Mouse (Mus musculus) ES-Bruce4 (cell line): ENCODE measurements at regions not wholly inside any gene's neighbourhood (a gene's known extent, or its start where the extent isn't known, plus 50 kb on each side); places are given as distances from the start of the nearest gene placed in this dataset.
A peak's percentile ranks its signal among the peaks of the same experiment; 100 is the strongest.

Source experiments
- H3K27ac ChIP-seq: 2 replicates; pipeline ENCODE4 v1.5.1; 2012; ENCODE audit warnings: low read length, inconsistent platforms; ENCODE audit not compliant: insufficient read depth
- H3K27me3 ChIP-seq: 2 replicates; pipeline ENCODE4 v1.6.1; 2012; ENCODE audit warnings: mild to moderate bottlenecking, low read length, inconsistent platforms; ENCODE audit not compliant: control insufficient read depth, poor library complexity, insufficient read depth, severe bottlenecking
- H3K36me3 ChIP-seq: 2 replicates; pipeline ENCODE4 v1.6.1; 2012; ENCODE audit warnings: inconsistent platforms, mild to moderate bottlenecking, low read length, moderate library complexity; ENCODE audit not compliant: control insufficient read depth, poor library complexity, insufficient read depth, severe bottlenecking
- H3K4me1 ChIP-seq: one replicate; pipeline ENCODE4 v1.8.1; 2011; ENCODE audit warnings: low read length; ENCODE audit not compliant: control insufficient read depth, insufficient read depth
- H3K4me3 ChIP-seq: 2 replicates; pipeline ENCODE4 v1.5.1; 2011; ENCODE audit warnings: low read depth, mild to moderate bottlenecking, low read length
- H3K9ac ChIP-seq: 2 replicates; pipeline ENCODE4 v1.6.1; 2012; ENCODE audit warnings: low read depth, mild to moderate bottlenecking, inconsistent platforms; ENCODE audit not compliant: poor library complexity, severe bottlenecking
- H3K9me3 ChIP-seq: replicated peaks from 2 replicates; pipeline ENCODE4 v1.6.1; 2012; ENCODE audit warnings: mild to moderate bottlenecking, low read length, inconsistent platforms; ENCODE audit not compliant: control insufficient read depth, poor library complexity, insufficient read depth, severe bottlenecking
- CTCF ChIP-seq: IDR thresholded peaks from one replicate; pipeline ENCODE4 v1.8.1; 2011; ENCODE audit warnings: low read depth, low read length
- EP300 ChIP-seq: IDR thresholded peaks from 2 replicates; pipeline ENCODE4 v1.6.1; 2011; ENCODE audit warnings: low read depth, low read length; ENCODE audit not compliant: insufficient read depth
- POLR2A ChIP-seq: IDR thresholded peaks from one replicate; pipeline ENCODE4 v1.8.1; 2011; ENCODE audit warnings: low read length; ENCODE audit not compliant: insufficient read depth

DNA sequence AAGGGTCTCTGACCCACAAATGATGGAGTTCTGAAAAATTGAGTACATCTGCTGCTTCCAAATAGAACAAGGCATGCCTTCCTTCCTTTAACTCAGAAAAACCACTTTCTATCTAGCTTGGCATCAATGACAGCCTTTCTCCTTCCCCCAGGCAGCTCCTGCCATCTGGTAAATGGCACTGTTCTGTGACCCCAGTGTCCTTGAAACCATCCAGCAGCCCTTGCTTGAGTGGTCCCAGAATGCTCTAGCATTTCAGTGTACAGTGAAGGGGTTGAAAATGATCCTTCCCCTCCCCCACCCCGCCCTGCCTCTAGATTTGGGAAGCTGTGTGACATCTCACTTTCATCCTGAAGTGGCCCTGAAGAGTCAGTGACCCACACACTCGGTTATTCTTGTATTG is 152.3 kb downstream of the Gm9817 start:
- no peaks in the 10 kb centered on the region for H3K36me3 ChIP-seq
- H3K27me3 ChIP-seq, result no peaks in the 10 kb centered on the region
- H3K4me1 ChIP-seq, result no peaks in the 10 kb centered on the region
- no peak for TF ChIP-seq CTCF
- no peak for TF ChIP-seq EP300
- TF ChIP-seq POLR2A, result no peak
- H3K27ac ChIP-seq, result no peak overlapping the region
- H3K9ac ChIP-seq, result no peak overlapping the region
- H3K4me3 ChIP-seq, result no peak overlapping the region
- H3K9me3 ChIP-seq, result no peaks in the 10 kb centered on the region

DNA sequence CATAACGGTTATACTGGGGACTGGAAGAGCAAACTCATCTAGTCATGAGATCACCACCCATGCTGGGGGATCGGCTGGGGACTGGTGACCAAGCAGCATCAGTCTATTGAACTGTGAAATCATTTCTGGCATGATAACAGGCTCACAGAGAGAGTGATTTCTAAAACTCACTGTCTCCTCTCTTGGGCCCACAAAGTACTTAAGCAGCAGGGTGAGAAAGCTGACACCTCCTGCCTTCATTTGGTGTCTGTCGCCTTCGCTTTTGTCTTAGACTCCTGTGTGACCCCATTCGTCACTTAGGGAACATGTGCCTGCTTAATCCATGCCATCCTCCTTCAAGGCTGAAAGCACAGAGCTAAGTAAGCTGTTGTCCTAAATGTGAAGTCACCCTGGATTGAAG is 154.3 kb upstream of the Mylip start:
- no peak overlapping the region for H3K4me3 ChIP-seq
- no peak overlapping the region for H3K27ac ChIP-seq
- H3K9ac ChIP-seq, result no peak overlapping the region

DNA sequence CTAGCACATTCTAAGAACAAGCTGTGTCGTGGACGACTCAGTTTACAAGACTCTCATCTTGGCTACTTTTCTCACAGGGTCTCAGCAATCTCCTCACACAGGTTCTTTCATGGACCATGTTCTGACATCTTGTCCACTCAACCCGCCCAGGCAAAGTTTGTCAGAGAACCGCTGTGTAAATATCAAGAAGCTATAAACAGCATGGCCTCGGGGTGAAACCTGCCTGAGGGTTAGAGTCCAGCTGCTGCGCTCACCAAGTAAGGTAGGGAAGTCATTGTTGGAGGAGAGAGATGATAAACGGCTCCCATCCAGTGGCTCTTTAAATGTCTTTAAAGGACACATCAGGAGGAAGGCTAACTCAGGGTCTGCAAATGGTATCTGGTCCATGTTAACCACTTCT is 151.3 kb upstream of the Mylip start:
- Histone ChIP-seq H3K4me1 (no peaks in the 10 kb centered on the region), H3K36me3 (no peaks in the 10 kb centered on the region), H3K4me3 (no peak overlapping the region), H3K27me3 (no peaks in the 10 kb centered on the region), H3K27ac (no peak overlapping the region), H3K9me3 (no peaks in the 10 kb centered on the region), H3K9ac (no peak overlapping the region)
- TF ChIP-seq EP300 (no peak), CTCF (no peak), POLR2A (no peak)

More for the DNA sequence above, 154.3 kb upstream of the Mylip start:
- TF ChIP-seq CTCF (no peak), EP300 (no peak), POLR2A (no peak)
- no peaks in the 10 kb centered on the region for H3K36me3 ChIP-seq
- no peaks in the 10 kb centered on the region for H3K9me3 ChIP-seq
- H3K27me3 ChIP-seq, result no peaks in the 10 kb centered on the region
- no peaks in the 10 kb centered on the region for H3K4me1 ChIP-seq

DNA sequence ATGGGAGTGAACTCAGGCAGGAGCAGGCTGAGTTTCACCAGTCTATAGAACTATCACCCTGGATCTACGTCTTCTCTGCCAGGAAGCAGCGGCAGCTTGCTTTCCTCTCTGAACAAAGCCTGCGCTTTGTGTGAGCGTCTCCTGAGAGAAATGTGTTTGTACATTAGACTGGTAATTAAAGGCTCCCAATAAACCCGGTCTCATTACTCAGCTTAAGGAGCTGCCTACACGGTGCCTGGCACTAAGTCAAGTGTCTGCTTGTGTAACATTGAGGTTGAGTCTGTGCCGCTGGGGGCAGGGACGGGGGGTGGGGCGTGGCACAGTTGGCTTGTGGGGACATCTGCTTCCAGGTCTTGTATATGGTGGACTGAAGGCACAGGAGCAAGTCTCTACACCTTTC is 150.4 kb upstream of the Mylip start:
- H3K9ac ChIP-seq, result no peak overlapping the region
- H3K27ac ChIP-seq, result no peak overlapping the region
- TF ChIP-seq POLR2A, result no peak
- no peak for TF ChIP-seq CTCF
- TF ChIP-seq EP300, result no peak

DNA sequence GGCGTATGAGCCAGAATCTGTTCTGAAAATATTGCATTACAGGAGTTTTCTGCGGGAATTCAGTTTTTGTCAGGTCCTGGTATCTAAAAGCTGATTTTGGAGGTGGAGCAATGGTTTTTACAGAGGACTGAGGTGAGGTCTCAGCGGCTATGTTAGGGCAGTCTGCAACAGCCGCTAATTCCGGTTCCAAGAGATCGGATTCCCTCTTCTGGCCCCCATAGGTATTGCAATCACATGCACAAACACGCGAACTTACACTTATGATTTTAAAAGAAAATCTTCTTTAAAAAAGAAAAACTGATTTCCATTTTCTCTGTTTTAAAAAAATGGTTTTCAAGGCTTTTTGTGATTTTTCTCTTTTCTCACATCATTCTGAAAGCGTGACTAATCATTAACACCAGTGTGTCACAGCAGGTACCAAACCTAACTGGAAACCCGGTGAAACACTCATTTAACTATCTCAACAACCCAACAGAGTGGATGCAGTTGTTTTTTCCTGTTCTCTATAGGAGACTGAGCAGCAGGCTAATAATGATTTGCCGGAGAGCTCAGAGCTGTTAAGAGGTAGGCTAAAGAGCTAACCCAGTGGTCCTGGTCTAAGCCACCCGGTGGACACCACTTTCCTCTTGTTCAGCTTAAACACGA is 149.4 kb upstream of the Mylip start:
- Histone ChIP-seq H3K9ac (no peak overlapping the region), H3K36me3 (no peaks in the 10 kb centered on the region), H3K27ac (no peak overlapping the region), H3K4me3 (no peak overlapping the region), H3K4me1 (no peaks in the 10 kb centered on the region), H3K9me3 (no peaks in the 10 kb centered on the region), H3K27me3 (no peaks in the 10 kb centered on the region)
- TF ChIP-seq CTCF (peak; percentile 12), POLR2A (no peak)

More for the DNA sequence above, 150.4 kb upstream of the Mylip start:
- no peaks in the 10 kb centered on the region for H3K4me1 ChIP-seq
- H3K9me3 ChIP-seq, result no peaks in the 10 kb centered on the region
- H3K36me3 ChIP-seq, result no peaks in the 10 kb centered on the region
- H3K4me3 ChIP-seq, result no peak overlapping the region
- no peaks in the 10 kb centered on the region for H3K27me3 ChIP-seq

DNA sequence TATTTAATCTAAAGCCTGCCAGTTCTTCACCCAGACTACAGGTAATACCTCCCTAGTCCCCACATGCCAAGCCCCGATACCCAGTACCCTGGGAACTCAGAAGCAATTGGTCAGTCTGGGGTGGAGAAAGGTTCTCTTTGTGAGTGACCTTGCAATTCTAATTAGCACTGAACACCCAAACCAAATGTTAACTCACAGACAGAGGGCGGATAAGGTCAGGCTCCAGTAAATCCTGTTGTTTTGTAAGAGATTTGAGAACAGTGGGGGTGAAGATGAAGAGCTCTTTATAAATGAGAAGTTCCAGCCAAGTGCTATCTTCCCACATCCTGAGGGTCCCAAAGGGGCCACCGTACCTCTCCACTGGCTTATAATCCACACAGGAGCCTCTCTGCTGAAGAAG is 147.3 kb upstream of the Mylip start:
- Histone ChIP-seq H3K27ac (no peak overlapping the region), H3K9ac (no peak overlapping the region), H3K27me3 (no peaks in the 10 kb centered on the region), H3K9me3 (no peaks in the 10 kb centered on the region), H3K4me1 (no peaks in the 10 kb centered on the region), H3K36me3 (no peaks in the 10 kb centered on the region), H3K4me3 (no peak overlapping the region)
- TF ChIP-seq CTCF (no peak), POLR2A (no peak), EP300 (no peak)

DNA sequence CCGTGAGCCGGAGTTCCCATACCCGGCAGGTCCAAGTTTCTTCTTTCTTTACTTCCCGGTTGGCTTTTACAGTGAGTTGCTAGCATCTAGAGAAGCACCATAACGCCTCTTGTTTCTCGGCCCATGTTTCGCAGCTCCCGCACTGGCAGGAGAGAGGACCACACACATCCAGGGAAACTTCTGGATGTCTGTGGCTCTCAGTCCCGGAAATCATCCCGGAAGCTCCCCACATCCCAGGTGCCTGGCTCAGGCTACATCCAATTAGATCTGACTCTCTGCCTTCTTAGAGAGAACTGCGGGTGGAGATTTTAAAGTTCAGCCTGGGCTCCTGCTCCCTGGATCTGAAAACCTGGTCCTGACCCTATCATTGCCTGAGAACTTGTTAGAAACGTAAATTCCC is 146.8 kb upstream of the Mylip start:
- no peaks in the 10 kb centered on the region for H3K27me3 ChIP-seq
- no peak overlapping the region for H3K27ac ChIP-seq
- no peak for TF ChIP-seq POLR2A
- no peak for TF ChIP-seq CTCF
- TF ChIP-seq EP300, result no peak
- no peaks in the 10 kb centered on the region for H3K9me3 ChIP-seq
- no peak overlapping the region for H3K4me3 ChIP-seq
- H3K4me1 ChIP-seq, result no peaks in the 10 kb centered on the region
- H3K36me3 ChIP-seq, result no peaks in the 10 kb centered on the region
- H3K9ac ChIP-seq, result no peak overlapping the region
